Mouse (Mus musculus) frontal cortex, postnatal 14 days (tissue): ENCODE measurements around the gene Lmnb2.

Source experiments
- DNase-seq, 2 experiments: peaks; one replicate each; pipeline ENCODE4 v3.0.0; 2022; ENCODE audit warnings: low spot score in 2 of 2

The Lmnb2 gene

DNA sequence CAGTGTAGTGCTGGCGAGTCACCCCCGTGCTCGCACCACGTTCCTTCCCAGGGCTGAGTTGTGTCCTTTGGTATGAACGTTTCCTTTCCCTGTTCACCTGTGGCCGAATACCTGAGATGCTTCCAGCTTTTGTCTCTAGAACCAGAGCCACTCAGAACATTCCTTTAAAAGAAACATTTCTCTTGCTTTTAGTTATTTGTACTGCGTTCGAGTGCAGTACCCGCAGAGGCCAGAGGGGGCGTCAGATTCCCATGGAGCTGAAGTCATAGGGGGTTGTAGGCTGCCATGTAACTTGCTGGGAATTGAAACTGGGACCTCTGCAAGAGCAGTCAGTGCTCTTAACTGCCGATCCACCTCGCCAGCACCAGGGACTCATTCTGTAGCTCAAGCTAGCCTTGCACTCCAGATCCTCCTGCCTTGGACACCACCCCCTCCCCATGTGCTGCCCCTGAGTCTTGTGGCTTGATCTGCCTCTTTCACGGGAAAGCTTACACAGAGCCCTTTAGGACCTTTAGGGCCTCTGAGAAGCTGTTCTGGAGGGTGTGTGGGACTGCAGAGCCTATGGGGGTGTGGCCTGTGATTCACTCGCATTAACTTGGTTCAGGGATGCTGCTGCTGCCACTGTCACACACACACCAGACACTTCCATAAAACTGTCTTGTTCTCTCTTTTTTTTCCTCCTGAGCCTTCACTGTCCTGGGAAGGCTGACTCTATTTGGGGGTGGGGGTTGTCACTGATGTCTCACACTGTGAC lies 28.8 kb upstream of the Lmnb2 start:
- DNase-seq = no peak

DNA sequence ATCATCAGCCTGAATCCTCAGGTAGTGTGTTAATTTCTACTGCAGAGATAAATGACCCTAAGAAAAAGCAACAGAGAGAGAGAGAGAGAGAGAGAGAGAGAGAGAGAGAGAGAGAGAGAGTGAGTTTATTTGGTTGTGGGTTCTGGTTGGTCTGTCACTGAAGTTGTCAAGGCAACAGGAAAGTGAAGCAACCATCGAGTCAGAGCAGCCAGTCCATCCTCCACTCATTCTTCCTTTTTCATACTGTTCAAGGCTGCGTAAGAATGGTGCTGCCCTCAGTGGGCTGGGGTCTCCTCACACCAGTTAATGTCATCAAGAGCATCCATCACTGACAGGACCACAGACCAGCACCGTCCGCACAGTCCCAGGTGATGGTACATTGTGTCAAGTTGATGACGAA lies 26.2 kb upstream of the Lmnb2 start:
- DNase-seq = no peak

DNA sequence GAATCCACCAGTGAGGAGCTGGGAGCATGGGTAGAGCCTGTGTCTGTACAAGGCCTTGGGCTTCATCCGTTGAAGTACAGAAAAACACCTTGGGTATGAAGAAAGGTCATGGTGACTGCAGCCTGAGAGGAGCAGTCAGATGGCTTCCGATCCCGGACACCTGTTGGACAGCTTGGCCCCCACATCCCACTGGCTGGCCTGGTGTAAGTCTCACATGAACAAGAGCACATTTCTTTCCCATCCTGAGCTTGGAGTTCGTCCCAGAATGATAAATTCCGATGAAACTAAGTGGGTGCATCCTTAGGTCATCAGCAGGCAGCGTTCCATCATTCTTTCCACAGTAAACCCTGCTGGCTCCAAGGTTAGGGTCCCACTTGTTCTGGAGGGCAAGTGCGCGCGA lies 25.7 kb upstream of the Lmnb2 start:
- no peak for DNase-seq

DNA sequence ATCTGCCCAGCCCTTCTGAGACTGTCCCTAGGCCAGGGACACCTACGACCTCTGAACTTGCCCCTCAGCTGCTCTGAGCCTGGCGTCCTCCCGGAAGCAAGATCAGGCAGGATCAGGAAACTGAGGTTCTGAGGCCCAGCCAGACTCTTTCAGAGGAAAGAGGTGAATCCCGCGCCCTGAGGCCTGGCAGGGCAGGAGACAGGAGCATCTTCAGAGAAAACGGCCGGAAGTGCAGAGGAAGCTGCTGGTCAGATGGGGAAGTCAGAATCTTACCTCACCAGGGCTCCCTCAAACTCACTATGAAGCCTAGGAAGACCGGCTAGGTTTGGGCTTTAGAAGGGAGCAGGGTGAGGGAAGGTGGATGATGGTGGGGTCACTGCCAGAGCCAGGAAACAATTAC lies 24.9 kb upstream of the Lmnb2 start:
- DNase-seq = no peak

DNA sequence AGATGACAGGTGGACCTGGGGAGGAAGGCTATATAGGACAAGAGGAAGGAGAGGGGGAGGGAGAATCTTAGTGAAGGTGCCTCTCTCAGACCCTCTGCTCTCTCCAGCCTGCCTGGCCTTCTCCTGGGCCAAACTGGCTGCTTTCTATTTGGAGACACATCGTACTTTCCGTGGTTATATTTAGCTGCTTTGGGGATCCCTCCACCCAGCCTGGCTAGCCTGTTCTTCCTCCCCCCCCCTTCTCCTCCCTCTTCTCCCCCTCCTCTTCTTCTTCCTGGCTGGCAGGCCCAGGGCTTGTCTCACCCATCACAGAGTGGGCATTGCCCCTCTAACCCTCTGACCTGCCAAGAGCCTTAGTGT lies 22.9 kb upstream of the Lmnb2 start:
- DNase-seq = no peak

DNA sequence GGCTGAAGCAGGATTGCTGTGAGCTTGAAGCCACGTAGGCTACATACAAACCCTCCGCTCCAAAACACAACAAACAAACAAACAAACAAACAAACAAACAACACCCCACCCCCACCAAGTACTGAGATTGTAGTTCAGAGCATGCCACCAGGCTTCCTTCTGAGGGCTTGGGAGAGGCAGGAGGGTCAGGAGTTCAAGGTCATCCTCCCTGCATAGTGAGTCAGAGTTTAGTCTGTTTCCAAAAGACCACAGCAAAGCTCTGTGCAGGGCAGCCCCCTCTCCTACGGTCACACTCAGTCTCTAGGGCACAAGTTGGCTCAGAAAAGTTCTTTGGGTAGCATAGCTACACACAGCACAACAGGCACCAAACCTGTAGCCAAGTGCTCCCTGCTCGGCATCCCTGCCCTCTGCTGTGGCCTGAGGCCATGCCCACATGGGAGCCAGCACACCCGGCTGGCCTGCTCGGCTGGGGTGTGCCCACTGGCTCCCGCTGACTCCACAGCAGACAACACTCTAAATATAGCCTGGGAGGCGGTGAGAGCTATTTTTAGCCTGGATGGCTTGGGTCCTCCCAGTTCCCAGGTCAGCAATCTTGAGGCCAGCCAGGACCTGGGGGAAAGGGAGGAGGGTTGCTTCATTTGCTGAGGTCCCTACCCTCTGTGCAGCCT lies 22.4 kb upstream of the Lmnb2 start:
- DNase-seq = no peak

DNA sequence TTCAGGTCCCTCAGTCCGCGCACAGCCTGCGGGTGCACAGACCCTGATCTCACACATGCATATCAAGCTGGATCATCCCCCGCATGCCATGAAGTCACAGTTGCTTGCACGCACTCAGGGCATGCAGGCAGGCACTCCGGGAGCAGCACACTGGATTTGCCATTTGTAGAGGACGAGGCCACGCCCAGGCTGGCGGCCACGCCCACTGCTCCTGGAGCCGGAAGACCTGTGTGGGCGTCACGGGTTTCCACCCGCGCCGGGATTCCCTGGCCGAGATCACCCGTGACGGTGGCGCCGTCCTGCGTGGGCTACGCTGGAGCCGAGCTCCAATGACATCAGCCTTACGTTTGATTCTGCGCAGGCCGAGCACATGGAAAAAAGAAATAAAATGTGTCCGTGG lies 21.6 kb upstream of the Lmnb2 start:
- peak; percentile 73 to 81 for DNase-seq

DNA sequence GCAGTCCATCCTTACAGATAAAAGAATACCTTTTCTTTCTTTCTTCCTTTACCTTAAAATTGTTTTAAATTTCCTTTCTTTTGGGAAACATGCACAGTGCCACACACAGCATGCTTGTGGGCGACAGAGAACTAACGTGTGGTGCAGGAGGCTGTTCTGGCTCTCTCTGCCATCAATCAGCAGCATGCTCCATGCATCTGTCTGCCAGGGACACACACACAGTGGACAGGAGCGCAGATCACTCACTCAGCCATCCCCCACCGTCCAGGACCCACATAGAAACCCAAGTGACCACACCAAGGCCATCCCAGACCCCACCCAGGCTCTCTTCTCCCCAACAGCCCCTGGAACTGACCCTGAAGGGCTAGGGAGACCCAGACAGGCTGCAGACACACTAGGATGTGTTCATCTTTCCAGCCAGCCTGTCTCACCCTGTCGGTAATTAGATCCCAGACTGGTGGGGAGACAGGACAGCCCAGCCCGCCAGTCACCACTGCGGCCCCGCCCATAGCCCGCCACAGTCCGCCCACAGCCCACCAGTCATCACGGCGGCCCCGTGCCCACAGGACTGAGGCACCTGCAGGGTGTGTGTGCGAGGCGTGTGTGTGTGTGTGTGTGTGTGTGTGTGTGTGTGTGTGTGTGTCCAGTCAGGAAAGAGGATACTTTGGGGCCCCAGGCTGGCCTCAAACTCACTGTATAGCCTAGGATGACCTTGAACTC lies 20.9 kb upstream of the Lmnb2 start:
- no peak for DNase-seq

DNA sequence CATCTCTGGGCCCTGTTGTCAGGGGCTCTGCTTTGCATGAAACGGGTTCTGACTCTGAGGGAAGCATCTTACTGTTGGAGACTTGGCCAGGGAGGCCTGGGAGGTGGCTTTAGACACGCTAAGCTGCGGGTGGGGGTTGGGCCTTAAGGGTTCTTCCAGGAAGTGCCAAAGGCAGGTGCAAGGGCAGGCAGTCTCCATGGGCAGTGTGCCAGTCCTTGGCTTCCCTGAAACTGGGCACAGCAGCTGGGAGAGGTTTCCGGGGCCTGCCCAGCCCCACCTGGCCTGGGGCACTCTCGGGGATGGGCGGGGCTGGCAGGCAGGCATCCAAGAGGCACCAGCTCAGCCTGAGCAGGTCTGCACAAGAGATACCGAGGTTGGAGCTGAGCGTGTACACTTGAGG lies 19.6 kb upstream of the Lmnb2 start:
- no peak for DNase-seq

DNA sequence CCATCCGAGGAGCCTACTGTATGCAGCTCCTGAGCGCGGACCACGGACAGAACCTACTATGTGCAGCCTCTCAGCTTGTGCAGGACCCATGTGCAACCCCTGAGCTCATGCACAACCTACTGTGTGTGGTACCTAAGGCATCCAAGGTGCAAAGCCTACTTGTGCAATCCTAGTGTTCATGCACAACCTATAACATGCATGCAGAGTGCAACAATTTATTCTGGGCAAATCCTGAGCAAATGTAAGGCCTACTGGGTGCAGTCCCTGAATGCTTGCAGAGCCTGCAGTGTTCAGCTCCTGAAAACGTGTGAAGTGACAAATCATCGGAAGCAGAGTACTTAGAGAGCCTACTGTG lies 18.7 kb upstream of the Lmnb2 start:
- no peak for DNase-seq

DNA sequence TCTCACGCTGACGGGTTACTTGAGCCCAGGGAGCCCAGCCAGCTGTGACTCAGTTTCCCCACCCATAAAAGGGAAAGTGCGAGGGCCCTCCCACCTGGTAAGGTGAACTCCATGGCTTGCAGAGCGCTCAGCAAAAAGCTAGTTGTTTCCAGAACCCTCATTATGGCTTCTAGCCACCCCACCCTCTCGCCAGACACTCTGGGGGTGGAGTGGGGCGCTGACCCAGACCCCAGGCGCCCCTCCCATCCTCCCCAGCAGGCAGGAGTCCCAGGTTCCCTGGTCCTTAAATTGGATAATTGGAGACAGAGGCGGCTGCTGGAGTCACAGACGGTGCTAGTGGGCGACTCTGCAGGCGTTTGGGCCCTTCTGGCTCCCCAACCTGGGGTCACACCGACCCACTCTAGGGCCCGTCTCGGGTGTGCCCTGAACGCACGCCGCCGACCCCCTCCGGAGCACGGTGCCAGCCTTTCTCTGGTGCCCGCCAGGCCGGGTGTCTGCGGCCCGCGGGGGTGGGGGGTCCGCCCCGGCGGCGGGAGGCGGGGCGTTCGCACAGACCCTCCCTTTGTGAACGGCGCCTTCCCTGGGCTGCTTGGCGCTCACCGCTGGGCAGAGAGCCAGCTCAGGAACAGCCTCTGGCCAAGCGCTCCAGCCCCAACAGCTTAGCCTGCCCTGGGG lies 18.2 kb upstream of the Lmnb2 start:
- DNase-seq = peak in 1 of 2 experiments; percentile 45

DNA sequence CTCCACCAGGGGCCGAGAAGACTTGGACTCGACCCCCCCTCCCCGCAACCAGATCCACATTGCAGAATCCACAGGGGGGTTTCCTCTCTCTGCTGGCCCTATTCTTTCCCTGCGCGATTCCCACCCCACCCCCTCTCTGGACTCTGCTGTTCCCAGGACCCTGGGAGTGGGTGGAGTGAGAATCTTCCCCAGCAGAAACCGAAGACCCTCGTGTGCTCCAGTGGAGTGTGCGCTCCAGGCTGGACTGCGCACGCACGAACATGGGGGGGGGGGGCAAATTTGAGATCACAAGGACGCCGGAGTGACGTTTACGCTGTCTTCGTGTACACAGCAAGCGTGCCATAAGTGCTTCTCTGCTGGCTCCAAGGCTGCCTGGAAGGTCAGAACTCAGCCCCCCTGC lies 17.7 kb upstream of the Lmnb2 start:
- no peak for DNase-seq

DNA sequence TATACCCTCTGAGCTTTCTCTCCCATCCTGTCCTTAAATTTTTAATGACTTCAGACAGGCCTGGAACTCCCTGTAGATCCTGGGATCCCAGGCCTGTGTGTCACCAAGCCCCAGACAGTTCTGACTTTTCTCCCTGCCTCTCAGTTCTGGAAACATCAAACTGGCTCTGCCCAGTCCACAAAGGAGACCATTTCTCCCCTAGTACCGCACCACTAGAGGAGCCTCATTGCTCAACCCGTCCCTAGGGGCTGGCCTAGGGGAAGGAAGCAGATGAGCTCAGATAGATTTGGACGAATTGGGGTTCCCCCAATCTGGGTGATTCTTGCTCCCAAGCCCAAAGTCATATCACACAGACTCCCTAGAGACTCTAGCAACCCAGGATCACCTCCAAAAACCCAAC lies 17.2 kb upstream of the Lmnb2 start:
- DNase-seq = no peak

DNA sequence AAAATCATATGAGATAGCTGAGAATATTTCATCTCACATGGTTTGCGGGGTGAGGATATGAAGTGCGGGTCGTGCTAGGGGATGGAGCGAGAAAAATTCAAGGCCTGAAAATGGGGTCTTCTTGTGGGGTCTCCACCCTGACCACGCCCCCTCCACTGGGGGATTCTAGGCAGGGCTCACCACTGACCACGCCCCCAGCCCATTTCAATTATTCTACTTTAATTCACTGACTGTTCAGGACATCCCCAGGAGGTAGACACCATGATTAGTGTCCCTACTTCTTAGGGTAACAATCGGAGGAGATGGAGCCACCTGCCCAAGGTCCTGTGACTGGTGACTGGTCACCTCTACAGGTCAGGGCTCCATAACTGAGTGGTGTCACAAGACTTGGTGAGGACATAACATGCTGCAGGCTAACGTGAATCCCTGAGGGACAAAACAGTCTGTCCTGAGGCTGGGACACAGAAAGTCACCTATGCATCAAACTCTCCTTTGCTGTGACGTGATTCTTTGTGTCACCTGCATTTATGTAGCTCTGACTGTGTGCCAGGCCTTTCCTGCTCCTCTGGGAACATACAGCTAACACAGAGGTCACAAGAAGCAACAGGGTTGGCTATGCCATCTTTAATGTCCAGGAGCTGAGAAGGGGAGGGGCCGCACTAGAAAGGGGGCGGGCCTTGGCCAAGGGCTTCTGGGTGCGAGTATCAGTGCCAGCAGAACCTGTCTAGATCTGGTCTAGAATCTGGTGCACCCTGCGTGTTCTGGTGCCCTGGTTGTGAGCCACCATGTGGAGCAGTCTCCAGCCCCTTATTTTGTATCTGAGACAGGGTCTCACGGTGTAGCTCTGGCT lies 16.3 kb upstream of the Lmnb2 start:
- no peak for DNase-seq

DNA sequence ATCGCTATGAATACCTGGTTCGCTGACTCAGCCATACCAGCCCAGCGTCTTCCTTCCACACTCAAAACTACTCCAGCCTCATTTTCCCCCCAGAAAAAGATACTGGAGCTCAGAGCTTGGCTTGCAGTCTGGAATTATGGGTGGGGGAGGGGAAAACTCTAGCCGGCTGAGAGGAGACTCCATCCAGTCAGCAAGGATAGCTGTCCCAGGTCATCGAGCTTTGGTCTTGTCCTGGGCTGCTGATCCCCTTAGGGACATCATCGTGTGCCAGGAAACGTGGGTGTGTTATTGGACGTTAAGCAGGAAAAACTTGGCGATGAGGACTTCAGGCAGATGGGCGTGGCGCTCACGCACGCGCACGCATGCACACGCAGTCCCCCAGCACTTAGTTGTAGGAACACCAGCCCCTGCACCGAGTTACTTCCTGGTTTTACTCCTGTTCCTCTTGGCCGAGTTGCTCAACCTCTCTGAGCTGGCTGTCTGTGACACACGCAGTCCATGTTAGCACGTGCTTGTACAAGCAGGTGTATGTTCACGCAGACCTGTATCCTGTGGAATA lies 15.5 kb upstream of the Lmnb2 start:
- no peak for DNase-seq

DNA sequence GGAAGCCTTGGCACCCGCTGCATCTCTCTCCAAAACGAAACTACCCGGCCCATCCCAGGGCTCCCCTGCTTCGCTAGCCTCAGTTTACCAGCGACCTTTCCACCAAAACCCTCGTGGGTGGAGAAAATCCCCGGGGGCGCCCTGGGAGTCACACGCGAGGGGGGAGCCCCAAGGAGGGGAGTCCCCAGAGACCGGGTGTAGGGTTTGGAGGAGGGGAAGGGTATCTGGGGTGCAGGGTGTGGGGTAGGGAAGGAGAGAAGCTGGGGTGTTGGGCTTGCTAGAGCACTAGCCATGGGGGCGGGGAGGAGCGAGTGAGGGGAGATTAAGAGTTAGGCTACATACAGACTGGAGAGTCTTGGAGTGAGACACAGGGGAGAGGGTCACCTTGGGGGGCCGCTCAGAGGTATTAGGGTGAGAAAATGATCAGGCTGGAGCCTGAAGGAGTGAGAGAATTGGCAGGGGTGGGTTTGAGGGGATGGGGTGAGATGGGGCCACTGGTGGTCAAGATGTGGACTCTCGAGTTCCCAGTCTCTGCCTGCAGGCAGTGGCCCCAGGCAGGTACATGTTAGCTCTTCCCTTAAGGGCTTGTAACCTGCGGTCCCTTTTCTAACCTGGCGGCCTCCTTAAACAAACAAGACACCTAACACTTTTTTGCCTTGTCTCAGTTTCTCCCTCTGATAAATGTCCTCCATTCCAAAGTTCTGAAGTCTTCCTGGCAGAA lies 14.8 kb upstream of the Lmnb2 start:
- no peak for DNase-seq

DNA sequence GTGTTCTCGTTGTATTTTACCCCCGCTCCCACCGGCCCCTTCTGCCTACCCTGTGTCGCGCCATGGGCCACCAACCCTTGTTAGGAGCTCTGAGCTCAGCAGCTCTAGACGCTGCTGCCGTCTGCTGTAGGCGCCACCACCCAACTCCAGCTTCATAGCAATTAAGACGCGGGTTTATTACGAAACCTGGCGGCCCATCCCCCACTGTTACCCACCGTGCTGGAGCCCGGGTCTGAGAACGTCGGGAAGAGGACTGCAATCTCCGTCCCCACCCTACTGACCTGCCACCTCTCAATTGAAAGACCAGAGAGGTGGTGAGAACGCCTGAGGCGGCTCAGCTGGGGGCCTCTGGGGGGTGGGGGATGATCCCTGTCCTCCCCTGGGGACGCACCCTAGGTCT lies 14.2 kb upstream of the Lmnb2 start:
- no peak for DNase-seq

DNA sequence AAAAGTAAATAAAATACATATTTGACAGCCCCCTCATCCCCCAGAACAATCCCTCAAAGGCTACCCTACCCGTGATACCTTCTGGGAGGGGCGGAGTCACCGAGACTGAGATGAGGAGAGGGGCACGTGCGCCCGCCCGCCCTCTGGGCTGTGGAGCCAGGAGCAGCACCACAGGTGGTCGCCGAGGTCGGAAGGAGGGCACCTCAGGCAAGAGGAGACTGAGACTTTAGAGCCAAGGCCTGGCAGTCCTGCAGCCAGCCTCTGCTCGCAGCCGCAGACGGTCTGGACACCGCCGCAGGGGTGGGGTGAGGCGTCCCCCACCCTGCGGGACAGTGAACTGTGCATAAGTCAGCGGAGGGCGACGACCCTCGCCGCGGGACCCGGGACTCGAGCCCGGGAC lies 13.7 kb upstream of the Lmnb2 start:
- DNase-seq = no peak

DNA sequence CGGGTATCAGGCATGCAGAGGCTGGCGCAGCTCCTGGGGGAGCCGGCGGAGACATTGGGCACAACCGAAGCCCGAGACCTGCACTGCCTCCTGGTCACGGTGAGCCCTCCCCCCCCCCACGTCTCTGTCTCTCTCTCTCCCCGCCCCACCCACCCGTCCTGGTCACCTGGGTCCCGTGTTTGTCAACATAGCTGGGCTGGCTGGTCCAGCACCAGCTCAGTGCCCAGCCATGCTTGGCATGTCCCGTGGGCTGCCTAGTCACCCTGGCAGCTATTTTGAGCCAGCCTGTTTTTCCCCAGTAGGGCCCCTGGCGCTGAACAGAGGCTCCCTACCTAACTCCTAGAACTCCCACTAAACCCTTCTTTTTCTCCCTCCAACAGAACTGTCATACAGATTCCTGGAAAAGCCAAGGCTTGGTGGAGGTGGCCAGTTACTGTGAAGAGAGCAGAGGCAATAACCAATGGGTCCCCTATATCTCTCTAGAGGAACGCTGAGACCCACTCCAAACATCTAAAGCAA lies 13.2 kb upstream of the Lmnb2 start:
- DNase-seq = no peak

DNA sequence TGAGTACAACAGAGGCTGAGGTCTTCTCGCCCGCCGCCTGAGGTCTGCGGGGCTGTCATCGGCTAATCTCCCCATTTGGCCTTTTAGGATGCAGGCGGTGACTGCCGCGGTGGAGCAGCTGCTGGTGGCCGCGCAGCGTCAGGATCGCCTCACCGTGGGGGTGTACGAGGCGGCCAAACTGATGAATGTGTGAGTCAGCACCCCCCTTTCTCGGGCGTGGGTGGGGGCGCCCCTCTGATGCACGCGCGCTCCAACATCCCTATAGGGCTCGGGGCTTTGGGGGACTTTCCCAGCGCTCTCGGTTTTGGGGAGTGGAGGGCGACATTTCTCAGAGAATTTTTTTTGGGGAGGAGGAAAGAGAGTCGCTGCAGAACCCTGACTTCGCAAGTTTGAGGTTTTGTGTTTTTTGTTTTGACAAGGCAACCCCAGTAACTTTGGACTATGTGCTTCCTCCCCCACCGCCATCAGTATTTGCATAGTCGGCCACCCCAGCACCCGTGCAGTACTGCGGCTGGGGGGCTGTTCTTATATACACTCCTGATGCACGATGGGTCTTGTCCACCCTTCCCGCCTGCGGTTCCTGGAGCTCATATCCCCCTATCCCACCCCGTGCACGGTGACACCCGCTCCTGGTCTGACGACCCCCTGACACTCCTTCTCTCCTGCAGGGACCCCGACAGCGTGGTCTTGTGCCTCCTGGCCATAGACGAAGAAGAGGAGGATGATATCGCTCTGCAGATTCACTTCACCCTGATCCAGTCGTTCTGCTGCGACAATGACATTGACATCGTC lies 12.5 kb upstream of the Lmnb2 start:
- peak in 1 of 2 experiments; percentile 47 for DNase-seq
